Mouse (Mus musculus) gastrocnemius, postnatal 4 days (tissue): ENCODE measurements around the gene Vdac2. TPM values are rescaled to one million over a fixed set of nuclear protein-coding genes. Genes with fewer than 3 reads are reported as not detected.
A peak's percentile ranks its signal among the peaks of the same experiment; 100 is the strongest.

Experiments used
- DNase-seq, 2 experiments: peaks; one replicate each; pipeline ENCODE4 v3.0.0; 2021 to 2022; ENCODE audit warnings: low spot score in 2 of 2, mixed read lengths in 2 of 2
- total RNA-seq, 2 experiments: library from RNA; stranded (reverse); gene quantifications; 2 replicates each; pipeline ENCODE4 v1.2.3; 2021

Gene Vdac2
- total RNA-seq, 2 experiments from 2014 or later: 266 to 297 TPM

DNA sequence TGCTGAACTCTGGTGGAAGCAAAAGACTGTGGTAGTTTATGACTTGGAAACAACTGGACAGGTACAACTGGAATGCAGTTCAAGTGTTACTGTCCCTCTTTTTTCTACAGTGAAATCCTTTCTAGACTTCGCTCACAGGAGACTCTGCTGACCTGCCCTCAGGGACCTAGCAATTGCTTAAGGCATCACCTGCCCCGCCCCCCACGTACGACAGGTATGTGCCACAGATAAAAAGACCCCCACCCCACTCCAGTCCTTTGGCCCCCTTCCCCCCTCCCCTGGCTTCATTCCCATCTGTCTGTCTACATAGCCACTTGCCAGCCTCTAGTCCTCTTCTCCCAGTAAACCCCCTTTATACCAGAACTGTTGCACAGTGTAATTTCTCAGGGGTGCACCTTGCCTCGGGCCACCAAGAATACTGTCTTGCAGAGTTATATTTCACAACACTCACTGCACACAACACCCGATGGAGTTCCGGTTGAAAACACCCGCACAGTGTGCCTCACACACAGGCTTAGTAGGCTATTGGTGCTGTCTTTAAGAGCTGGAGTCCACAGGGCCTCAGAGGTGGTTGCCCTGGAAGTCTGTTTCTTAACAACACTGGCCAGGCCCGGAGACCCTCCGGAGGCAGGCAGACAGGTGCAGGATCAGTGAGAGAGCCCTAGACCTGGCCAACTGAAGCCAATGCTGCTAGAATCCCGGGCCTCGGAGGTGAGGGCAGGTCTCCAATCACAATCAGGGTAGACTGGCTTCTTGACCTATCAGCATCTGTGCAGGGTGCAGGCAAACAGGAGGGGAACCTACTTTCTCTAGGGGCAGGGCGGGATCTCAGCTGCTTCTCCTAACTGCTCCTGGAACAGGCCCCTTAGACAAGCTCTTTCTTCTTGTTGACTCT is 24.7 kb downstream of the Vdac2 start:
- no peak for DNase-seq

GRCm38 (mm10) chr14:21850419-21851127 is 25.5 kb downstream of the Vdac2 start:
- no peak for DNase-seq

DNA sequence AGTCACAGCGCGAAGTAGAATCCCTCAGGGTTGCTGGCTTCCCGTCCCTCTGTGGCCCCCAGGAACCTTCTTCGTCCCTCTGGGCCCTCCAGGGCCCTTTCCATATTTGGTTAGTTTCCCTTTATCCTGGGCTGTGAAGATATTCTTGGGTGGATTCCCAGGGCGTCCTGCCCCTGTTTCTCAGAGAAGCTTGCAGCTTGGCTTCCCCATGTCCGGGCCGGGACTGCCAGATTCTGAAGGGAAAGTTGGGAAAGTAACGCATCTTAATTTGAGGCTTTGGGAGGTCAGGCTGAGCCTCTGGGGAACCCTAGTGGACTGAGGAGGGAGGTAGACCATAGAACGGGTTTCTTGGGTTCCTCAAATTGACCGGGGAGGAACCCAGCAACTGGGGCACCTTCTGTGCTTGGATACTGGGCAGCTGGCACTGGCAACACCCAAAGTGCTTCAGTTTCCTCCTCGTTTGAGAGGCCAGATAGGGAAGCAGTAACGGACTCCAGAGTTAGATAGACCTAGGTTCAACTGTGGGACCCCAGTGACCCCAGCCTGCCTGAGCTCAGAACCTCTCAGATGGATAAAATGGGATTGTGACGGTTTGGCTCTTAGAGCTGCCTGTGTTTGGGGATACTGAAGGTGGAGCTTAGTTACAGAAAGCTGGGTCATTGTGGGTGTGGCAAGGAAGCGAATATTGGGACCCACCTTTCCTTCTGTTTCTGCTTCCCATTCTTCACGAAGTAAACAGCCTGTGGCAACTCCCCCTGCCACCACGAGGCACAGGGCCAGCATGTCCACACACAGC is 27.2 kb downstream of the Vdac2 start:
- peak in 1 of 2 experiments; percentile 49 for DNase-seq

GRCm38 (mm10) chr14:21853456-21854109 is 28.5 kb downstream of the Vdac2 start:
- peak; percentile 48 to 75 for DNase-seq

DNA sequence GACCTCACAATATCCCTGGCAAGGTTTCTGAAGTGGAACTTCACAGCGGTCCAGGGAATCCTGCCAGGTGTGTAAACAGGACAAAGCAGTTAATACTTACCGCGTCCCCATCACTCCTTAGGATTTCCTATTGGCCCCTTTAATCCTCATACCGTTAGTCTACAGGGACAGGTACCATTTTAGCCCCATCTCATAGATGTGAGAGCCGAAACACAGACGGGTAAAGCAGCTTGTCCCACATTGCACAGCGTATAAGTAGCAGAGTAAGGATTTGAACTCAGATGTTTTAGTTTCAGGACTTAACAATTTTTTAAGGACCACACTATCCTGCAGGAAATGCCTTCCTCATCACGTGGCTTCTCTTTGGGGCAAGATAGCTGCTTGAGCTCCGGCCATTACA is 29.2 kb downstream of the Vdac2 start:
- DNase-seq: no peak

DNA sequence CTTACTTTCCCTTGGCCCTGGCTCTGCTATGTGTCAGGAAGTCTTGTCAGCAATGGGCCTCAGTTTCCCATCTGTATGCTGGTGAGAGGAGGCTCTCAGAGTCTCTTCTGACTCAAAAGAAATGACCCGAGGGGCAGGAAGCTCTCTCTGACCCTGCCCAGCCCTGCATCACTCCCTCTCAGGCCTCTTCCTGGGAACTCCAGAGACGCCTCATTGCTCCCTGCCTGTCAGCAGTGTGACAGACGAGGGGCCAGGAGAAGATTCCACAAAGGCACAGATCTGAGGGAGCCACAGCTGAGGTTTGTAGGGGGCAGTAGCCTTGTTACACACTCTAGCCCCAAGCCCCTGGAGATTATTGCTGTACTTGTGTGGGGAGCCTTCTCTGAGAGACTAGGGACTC is 30.9 kb downstream of the Vdac2 start:
- no peak for DNase-seq

DNA sequence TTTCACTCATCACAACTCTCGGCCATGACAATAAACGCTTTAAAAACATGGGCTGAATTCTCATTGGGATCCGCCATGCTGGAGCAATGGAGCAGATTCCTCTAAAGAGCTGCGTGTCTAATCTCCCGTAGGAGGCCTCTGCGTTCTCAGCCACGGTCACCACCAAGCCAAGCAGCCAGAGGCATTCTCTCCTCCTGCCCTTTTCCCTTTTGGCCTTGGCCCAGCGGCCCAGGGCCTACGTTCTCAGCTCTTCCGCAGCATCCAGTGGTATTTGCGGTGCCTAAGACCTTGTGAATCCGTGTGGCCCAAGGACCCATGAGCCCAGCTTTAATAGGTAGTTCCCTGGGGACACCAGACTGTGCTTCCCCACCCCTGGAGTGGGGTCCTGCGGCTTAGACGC is 31.8 kb downstream of the Vdac2 start:
- no peak for DNase-seq

DNA sequence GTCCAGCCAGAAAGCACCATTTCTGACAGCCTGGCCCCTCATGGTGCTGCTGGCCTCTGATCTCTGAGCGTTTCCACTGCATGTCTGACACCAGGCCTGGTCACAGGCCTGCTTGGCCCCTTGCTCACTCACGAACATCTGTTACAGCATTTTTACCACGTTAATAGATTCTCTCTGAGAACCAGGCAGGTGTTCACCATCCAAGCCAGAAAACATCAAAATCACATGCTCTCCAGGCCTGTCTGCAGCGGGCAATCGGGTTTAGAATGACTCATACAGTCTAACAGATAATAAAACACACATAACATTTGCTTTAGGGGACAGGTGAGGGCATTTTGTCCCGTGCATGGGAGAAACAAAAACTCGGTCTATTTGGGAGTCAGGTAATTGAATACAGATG is 41.3 kb downstream of the Vdac2 start:
- no peak for DNase-seq

GRCm38 (mm10) chr14:21866816-21867215 is 41.8 kb downstream of the Vdac2 start:
- no peak for DNase-seq

DNA sequence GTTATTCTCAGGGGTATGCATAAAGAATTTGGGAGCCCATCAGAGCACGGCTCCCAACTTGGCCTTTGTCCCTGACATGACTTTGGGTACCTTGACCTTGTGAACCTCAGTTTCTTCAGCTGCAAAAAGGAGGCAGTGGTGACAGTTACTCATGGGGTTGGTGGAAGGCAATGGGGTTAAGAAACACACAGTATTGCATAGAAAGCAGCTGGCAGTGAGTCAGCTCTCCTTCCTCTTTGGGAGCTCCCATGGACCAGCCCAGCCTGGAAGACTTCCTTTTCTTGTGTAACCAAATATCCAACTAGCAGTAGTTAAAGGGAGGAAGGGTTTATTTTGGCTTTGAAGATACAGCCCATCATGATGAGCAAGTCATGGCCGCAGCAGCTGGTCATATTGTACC is 65.4 kb downstream of the Vdac2 start:
- DNase-seq: no peak

GRCm38 (mm10) chr14:21891581-21892340 is 66.7 kb downstream of the Vdac2 start:
- DNase-seq: no peak

- DNase-seq: no peak
These were observed 67.3 kb downstream of the Vdac2 start for GRCm38 (mm10) chr14:21892341-21892659.

Other genes with a start within 250 kb of the Vdac2 start
- gene Dupd1, start 110.7 kb upstream of the Vdac2 start, total RNA-seq: 10 to 100 TPM; 21.4 to 27.1 TPM
- gene Samd8, start 74.7 kb upstream of the Vdac2 start, total RNA-seq: 10 to 100 TPM; 22.4 to 22.8 TPM
- gene Dusp13, start 74.1 kb upstream of the Vdac2 start, total RNA-seq: 10 to 100 TPM; 15.0 to 15.6 TPM
- gene Comtd1, start 23.7 kb downstream of the Vdac2 start, total RNA-seq: 10 to 100 TPM; 10.3 to 13.9 TPM
- 10 to 100 TPM; 14.0 to 15.6 TPM for gene Zfp503, start 164.4 kb downstream of the Vdac2 start, total RNA-seq
- gene Lrmda, start 194.5 kb downstream of the Vdac2 start, total RNA-seq: 1 to 10 TPM; 1.5 to 1.9 TPM